Mouse (Mus musculus): Measurements from ENCODE around the gene Dcdc2b.

The Dcdc2b gene

DNA sequence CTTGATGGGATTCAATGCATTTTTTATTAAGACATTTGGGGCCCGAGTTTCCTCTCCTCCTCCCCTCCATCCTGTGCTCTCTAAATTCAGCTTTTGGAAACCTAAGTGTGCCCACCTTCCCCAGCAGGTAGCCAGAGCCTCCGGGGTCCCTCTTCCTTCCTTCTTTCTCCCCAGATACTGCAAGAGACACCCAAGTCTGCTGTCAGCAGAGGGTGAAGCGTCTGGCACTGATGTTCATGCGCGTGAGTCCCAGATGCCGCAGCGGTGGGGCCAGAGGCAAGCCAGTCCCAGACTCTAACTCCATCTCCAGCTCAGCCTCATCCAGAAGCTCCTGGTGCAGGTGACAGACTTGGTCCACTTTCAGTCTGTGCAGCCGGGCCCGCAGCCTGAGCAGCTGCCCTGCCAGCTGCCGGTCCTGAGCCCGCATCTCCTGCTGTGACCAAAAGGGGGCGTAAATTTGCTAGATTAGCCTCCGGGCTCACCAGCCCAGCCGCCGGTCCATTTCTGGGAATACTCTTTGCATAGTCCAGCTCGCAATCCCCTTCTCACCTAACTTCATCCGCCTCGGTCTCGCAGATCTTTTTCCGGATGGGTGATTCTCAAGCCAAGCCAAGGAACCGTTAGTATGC is 37.1 kb downstream of the Dcdc2b start:
- peak; percentile 86 to 88 for DNase-seq

DNA sequence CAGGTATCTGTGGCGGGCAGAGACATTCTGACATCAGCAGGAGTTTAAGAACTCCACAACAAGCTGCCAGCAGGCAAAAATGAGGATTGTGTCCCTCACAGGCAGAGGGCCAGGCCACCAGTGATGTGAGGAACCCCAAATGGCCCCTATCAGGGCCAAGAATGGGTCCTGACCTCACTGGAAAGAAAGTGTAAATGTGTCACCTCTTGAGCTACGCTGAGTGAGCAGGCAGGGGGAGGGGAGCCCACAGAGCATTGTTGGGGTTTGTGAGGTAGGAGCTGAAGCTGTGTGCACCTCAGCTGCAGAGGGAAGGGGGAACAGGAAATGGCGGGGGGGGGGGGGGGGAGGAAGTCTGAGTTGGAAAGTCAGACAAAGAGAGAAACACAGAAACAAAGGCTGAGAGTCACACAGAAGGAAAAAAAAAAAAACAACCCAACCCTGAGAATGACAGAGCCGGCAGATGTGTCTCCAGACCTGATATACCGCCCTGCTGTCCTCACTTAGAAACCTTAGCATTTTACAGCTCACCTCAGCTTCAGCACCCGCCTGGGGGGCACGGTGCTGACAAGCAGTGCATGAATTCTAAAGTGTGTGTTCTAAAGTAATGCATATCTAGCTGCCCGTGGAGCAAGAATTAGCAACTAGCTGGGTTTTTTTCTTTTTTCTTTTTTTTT is 38.7 kb downstream of the Dcdc2b start:
- peak; percentile 37 to 73 for DNase-seq

- DNase-seq = peak in 1 of 2 experiments; percentile 44
These were observed 40.6 kb downstream of the Dcdc2b start, which contains the start of gene Lck for GRCm38 (mm10) chr4:129573430-129573829. Lck (minus strand) TSS chr4:129573641.

DNA sequence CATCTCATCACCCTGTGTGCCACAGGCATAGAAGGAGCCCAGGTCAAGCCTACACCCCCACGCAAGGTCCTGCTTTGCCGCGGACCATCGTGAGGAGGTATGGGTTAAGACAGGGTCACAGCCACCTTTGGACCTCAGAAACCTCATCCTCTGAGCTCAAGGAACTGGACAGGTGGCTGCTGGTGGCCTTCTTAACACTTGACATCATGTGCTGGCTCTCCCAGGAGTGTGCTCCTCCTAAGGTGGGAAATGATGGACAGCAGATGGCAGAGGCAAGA is 41.0 kb downstream of the Dcdc2b start:
- DNase-seq = no peak

DNA sequence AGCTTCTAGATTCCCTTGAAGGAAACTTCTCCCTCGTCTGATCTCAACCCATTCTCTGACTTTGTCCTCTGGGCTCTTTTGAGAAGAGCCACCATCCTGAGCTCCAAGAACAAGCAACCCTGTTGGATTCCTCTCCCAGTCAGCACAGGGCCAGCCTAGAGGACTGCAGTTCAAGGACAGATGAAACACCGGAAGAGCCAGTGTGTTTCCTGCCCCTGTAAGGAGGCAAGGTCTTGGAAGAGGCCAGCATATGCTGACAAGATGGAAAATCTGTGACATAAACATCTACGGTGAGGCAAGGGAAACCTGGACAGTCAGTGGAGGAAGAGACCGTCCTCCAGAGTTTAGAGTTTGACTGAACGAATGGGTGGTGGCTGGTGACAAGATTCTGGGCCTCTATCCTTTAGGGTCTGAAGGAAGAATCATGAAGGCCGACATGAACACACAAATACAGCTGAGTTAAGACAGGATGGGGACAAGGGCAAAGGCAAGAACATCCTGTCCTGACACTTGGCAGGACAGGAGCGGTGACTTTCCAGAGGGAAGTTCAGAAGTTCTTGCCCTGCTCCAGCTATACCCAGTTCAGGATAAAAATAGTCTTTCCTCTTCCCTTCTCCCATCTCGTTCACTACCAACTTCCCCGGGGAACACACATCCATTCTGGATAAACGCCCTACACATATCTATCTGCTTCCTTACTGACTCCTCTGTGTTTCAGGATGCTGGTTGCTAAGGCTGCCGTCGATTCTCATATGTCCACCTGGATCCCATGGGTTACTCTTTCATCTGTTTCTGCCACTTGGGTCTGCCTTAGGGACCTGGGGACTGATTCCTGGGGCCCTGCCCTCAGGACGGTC is 41.6 kb downstream of the Dcdc2b start:
- peak; percentile 17 to 70 for DNase-seq

GRCm38 (mm10) chr4:129571551-129572084 is 42.4 kb downstream of the Dcdc2b start:
- DNase-seq = no peak

GRCm38 (mm10) chr4:129570028-129570427 is 44.0 kb downstream of the Dcdc2b start:
- no peak for DNase-seq

GRCm38 (mm10) chr4:129568366-129568765 is 45.7 kb downstream of the Dcdc2b start:
- no peak for DNase-seq

DNA sequence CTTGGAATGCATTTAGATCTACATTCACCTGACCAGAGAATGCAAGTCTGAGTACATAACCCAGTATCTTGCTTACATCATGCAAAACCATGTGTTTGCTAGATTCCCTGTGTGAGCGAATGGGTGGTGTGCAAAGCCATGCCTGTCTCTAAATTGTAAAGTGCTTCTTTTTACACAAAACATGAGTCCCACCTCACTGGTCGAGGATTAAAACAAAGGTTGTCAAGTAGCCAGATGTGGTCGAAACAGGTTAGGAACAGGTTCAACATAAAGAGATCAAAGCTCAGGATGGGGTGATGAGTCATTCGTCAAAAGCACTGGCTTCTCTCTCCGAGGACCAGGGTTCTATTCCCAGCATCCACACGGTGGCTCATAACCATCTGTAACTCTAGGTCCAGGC is 48.9 kb downstream of the Dcdc2b start:
- DNase-seq = no peak

DNA sequence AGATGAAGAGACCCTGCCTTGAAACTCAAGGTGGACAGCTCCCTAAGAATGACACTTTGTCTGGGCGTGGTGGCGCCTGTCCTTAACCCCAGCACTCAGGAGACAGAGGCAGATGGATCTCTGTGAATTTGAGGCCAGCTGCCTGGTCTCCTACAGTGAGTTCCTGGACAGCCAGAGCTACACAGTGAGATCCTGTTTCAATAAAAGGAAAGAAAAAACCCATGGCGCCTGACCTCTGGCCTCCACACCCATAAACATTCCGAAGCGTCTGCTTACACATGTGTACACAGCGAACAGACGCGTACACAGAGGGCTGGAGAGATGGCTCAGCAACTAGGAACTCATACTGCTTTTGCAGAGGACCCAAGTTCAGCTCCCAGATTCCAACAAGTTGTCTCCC is 50.3 kb downstream of the Dcdc2b start:
- DNase-seq = peak in 1 of 2 experiments; percentile 51

DNA sequence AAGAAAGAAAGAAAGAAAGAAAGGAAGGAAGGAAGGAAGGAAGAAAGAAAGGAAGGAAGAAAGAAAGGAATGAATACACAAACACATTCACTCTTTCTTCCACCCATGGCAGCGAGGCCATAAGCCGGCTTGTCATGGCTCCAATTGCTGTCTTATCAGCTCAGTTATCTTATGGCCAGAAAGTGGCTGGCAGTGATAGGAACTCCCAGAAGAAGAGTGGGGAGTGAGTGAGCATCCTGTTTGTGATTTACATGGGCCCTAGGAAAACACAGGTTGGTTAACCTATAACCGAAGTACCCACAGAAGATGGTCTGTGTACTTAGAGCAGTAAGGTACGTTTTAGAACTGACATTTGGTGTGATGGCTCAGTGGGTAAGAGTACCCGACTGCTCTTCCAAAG is 52.9 kb downstream of the Dcdc2b start:
- DNase-seq = no peak

All from kidney, postnatal 25 days (tissue).